Mouse (Mus musculus): ENCODE data around the gene Acsm1. TPM values are rescaled to one million over a fixed set of nuclear protein-coding genes. Genes with fewer than 3 reads are reported as not detected.

The Acsm1 gene
- total RNA-seq, 2 experiments from 2014 or later = 0.23 TPM; not detected in 1

GRCm38 (mm10) chr7:119670395-119670794 is 63.6 kb downstream of the Acsm1 start:
- DNase-seq (ENCODE audit: low spot score in 2 of 2) = no peak

GRCm38 (mm10) chr7:119670925-119671324 is 64.1 kb downstream of the Acsm1 start:
- peak; percentile 5 to 26 for DNase-seq (ENCODE audit: low spot score in 2 of 2)

DNA sequence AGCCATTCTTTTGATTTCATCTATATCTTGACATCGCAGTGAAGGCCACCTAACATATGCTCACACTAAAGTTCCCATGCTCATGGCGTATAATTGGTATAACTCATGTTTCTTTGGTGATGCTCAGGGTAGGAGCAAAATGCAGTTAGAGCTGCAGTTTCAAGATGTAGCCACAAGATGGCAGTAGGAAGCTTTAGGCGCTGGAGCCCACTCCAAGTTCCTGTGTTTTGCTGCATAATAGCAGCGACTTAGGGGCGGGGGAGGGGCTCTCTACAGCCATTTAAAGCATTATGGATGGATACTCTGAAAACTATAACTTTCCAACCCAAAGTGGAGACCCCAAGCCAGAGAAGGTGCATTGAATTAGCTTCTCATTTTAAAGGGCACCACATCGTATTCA is 66.6 kb downstream of the Acsm1 start:
- DNase-seq (ENCODE audit: low spot score in 2 of 2) = peak; percentile 6 to 26

DNA sequence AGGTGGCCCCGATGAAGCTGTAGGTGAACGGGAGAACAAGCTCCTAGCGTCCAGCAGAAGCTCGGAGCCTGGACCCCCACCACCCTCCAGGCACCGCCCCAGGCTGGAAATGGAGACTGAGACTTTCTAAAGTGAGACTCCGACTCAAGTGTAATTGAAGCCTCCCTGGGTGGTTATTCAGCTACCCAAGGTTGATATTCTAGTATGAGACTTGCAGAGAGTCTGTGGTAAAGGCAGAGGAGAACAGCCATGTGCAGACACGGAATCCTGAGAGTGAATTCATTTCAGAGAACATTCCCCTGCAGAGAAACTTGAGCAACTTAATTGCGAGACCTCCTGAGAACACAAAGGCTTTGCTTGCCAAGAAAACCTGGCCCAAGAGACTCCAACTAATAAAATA is 73.3 kb downstream of the Acsm1 start:
- DNase-seq (ENCODE audit: low spot score in 2 of 2) = no peak

DNA sequence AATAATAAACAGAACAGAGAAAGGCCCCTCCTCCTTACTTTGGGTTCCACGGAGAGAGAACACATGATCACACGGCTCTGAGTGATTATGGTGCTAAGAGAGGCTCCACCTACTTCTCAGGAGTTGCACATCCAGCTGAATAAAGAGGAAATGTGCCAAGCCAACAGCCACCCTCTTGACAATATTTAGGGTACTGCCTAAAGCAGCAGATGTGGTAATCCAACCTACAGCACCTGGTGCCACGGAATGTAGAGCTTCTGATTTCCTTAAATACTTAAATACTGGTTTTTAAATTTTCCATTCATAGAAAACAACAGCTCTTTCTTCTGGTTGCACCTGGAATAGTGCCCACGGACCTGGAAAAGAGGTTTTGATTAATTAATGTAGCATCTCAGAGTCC is 75.9 kb downstream of the Acsm1 start:
- DNase-seq (ENCODE audit: low spot score in 2 of 2) = no peak

DNA sequence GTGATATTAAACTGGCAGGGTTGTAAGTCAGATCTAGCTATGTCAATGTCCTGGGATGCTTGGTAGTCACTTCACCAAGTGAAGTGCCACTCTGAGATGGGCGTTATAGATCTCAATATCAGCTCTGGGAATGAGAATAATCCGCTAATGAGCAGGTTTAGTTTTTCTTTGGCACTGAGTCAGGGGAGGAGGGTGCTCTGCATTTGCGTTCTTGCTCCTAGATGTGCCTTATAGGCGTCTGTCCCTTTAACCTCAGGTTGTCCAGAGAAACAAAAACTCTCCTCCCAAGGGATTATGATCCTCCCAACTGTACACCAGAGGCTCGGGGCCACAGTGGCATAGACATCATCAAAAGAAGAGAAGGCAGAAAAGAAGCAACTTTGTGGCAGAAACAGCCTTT is 82.9 kb downstream of the Acsm1 start, which contains the start of gene Acsm4:
Acsm4 (plus strand) TSS at position 301 of the 400 bp plus-strand sequence.
- DNase-seq (ENCODE audit: low spot score in 2 of 2) = no peak

- DNase-seq (ENCODE audit: low spot score in 2 of 2) = no peak
Measured at GRCm38 (mm10) chr7:119692302-119692701, 85.5 kb downstream of the Acsm1 start.

DNA sequence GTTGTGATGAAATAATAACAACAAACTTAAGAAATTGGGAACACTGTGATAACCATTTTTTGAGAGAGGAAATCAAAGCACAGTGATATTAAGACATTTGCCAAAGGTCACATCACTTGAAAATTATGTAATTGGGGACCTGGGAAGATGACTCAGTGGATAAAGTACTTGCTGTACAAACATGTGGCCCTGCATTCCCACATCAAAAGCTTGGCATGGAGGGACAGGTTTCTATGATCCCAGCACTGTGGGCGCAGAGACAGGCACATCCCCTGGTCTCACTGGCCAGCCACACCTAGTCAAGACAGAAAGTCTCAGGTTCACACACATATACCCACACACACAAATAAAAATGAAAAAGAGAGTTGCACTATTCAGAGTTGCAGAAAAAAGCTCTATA is 88.1 kb downstream of the Acsm1 start:
- DNase-seq (ENCODE audit: low spot score in 2 of 2) = no peak

Other genes starting within 250 kb of the Acsm1 start
- gene Gp2, start 147.7 kb upstream of the Acsm1 start, total RNA-seq (2021) = not detected
- not detected for gene Umod, start 127.7 kb upstream of the Acsm1 start, total RNA-seq (2021)
- 1 to 10 TPM; 5.1 to 6.5 TPM for gene Acsm5, start 87.6 kb upstream of the Acsm1 start, total RNA-seq (2021)
- not detected for gene Pdilt, start 83.5 kb upstream of the Acsm1 start, total RNA-seq (2021)
- 1 to 10 TPM in 1 of 2 experiments, not detected in 1; 2.2 TPM for gene Acsm2, start 52.7 kb upstream of the Acsm1 start, total RNA-seq (2021)
- not detected for gene Acsm4, start 83.0 kb downstream of the Acsm1 start, total RNA-seq (2021)
- gene Thumpd1, start 113.8 kb downstream of the Acsm1 start, total RNA-seq (2021) = 10 to 100 TPM; 30.2 to 30.4 TPM
- gene Acsm3, start 153.9 kb downstream of the Acsm1 start, total RNA-seq (2021) = 10 to 100 TPM; 41.2 to 49.2 TPM
- gene Rexo5, start 187.0 kb downstream of the Acsm1 start, total RNA-seq (2021) = 1 to 10 TPM; 4.5 to 7.5 TPM
- gene Eri2, start 187.0 kb downstream of the Acsm1 start, total RNA-seq (2021) = 1 to 10 TPM; 5.8 to 6.6 TPM

All from adrenal gland, adult 18-20 months (tissue).